Mouse (Mus musculus): ENCODE measurements around the gene Stard10. TPM values are rescaled to one million over a fixed set of nuclear protein-coding genes. Genes with fewer than 3 reads are reported as not detected.
A peak's percentile ranks its signal among the peaks of the same experiment; 100 is the strongest.

Gene Stard10
- polyA plus RNA-seq, 1 experiment from 2014 or later, result 6.8 TPM

DNA sequence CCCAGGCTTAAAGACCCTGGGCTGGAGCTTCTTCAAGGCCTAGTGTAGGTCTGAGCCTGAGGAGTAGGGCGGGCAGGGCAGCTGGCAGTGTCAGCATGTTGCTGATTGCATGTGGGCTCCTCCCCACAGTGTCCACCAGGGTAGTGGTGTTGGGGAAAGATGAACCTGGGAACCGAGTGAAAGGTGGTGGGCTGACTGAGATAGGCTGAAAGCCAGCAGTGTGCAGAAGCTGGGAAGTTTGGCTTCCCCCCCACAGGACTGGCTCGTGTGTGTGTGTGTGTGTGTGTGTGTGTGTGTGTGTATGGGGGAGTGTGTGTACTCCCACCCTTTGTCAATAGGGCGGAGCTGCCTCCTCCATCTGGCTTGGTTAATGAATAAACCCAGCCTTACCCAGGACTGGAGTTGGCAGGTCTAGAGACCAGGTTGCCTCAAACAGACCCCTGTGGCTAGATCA is 6.3 kb downstream of the Stard10 start:
- no peak overlapping the region for H3K27ac ChIP-seq
- no peaks in the 10 kb centered on the region for H3K9me3 ChIP-seq
- peaks cover 19% of the 10 kb centered on the region for H3K4me1 ChIP-seq (replicated peaks)
- peaks cover 34% of the 10 kb centered on the region for H3K27me3 ChIP-seq
- H3K36me3 ChIP-seq, result no peaks in the 10 kb centered on the region
- no peak for ATAC-seq
- WGBS, result 78% methylated on average over 4 of the region's 4 CpGs
- H3K9ac ChIP-seq (replicated peaks), result no peak overlapping the region
- H3K4me3 ChIP-seq (replicated peaks), result no peak overlapping the region
- H3K4me2 ChIP-seq (replicated peaks), result no peak overlapping the region

DNA sequence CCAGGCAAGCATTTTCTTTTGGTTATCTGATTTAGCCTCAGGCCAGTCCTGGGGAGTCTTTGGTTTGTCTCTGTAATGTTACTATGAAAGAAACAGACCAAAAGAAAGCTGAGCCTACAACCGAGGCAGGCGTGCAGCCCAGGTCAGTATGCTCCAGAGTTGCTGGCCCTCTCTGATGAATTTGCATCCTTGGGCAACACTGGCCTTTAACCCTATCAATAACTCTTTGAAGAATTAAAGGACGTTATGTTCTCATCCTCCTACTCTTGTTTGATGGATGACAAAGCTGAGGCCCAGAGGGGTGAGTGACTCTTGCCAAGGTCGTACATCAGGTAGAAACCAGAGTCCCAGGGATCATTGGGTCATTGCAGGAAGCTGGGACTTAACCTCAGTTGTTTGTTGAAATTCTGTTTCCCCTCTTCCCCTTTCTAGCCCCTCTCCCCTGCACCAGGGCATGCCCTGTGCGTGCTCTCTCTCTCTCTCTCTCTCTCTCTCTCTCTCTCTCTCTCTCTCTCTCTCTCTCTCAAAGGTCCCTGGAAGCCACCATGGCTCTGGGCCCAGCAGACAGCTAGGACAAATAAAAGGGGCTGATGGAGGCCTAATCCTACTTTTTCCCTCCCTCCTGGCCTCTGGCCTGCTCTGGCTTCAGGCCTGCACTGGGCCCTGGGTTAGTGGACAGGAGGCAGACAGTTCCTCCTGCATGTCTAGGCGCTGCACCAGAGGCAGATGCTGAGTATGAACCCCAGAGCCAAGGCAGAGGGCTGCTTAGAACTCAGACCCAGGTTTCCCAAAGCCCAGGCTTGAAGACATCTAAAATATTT is 7.5 kb downstream of the Stard10 start:
- no peaks in the 10 kb centered on the region for H3K36me3 ChIP-seq
- no peak overlapping the region for H3K4me2 ChIP-seq (replicated peaks)
- no peak overlapping the region for H3K4me3 ChIP-seq (replicated peaks)
- no peaks in the 10 kb centered on the region for H3K9me3 ChIP-seq
- no peak for ATAC-seq
- H3K4me1 ChIP-seq (replicated peaks), result peaks cover 29% of the 10 kb centered on the region
- H3K9ac ChIP-seq (replicated peaks), result no peak overlapping the region
- peaks cover 28% of the 10 kb centered on the region for H3K27me3 ChIP-seq
- 75% methylated on average over 6 of the region's 6 CpGs for WGBS
- no peak overlapping the region for H3K27ac ChIP-seq

DNA sequence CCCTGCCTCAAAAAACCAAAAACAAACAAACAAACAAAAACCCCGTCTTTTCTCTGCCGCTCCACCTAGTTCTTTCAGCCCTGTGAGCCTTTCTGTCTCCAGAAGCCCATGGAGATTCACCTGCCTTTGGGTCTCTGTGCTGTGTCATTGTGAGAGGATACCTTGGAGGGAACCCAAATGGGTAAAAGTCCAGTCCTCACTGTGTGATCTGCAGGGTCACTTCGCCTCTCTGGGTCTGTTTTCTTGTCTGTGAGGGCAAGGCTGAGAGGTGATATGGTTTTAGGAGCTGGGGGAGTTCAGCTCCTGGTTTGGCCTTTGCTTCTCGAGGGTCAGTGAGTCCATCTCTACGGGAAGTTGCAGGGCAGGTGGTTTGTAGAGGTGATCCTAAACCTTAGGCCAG is 9.1 kb downstream of the Stard10 start:
- Histone ChIP-seq H3K9ac (replicated peaks) (no peak overlapping the region), H3K4me2 (replicated peaks) (no peak overlapping the region), H3K4me1 (replicated peaks) (peaks cover 26% of the 10 kb centered on the region), H3K27ac (no peak overlapping the region), H3K4me3 (replicated peaks) (no peak overlapping the region), H3K9me3 (no peaks in the 10 kb centered on the region), H3K27me3 (peaks cover 17% of the 10 kb centered on the region), H3K36me3 (no peaks in the 10 kb centered on the region)
- 84% methylated on average over 5 of the region's 5 CpGs for WGBS
- ATAC-seq, result no peak

DNA sequence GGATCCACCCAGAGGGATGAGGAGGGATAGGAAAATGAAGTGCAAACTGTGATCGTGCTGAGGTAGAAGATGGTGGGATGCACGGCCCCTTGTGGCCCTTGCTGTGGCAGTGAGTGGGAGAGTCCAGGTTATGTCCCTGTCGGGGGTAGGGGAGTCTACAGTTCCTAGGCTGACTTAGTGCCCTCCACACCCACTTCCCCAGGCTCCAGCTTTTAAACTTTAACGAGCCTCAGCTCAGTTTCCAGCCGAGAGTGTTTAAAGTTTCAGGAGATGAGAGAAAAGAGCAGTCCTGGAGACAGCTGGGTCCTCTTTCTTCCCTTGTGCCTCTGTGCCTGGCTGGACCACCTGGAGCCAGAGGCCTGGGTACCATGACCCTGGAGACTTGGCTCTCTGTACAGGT is 10.4 kb downstream of the Stard10 start:
- Histone ChIP-seq H3K9ac (replicated peaks) (no peak overlapping the region), H3K4me3 (replicated peaks) (no peak overlapping the region), H3K27me3 (peaks cover 11% of the 10 kb centered on the region), H3K9me3 (no peaks in the 10 kb centered on the region), H3K4me1 (replicated peaks) (peaks cover 19% of the 10 kb centered on the region), H3K4me2 (replicated peaks) (no peak overlapping the region), H3K27ac (no peak overlapping the region), H3K36me3 (no peaks in the 10 kb centered on the region)
- 70% methylated on average over 5 of the region's 5 CpGs for WGBS
- no peak for ATAC-seq

DNA sequence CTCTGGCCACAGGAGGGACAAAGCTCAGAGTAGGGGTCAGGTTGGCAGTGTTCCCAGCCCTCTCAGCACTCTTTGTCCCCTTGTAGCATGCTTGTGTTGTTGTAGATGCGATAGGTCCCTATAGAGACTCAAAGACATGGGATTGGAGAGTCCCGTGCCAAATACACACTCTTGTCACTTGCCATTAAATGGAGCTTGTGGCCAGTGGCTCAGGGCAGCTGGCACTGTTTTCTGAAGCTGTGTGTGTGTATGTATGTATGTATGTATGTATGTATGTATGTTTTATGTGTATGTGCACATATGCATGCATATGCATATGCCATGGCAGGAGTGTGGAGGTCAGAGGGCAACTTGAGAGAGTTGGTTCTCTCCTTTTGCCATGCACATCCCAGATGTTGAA is 10.9 kb downstream of the Stard10 start:
- Histone ChIP-seq H3K4me3 (replicated peaks) (no peak overlapping the region), H3K9me3 (no peaks in the 10 kb centered on the region), H3K9ac (replicated peaks) (no peak overlapping the region), H3K27ac (no peak overlapping the region), H3K36me3 (no peaks in the 10 kb centered on the region), H3K4me1 (replicated peaks) (peaks cover 18% of the 10 kb centered on the region), H3K4me2 (replicated peaks) (no peak overlapping the region), H3K27me3 (0 out of 2 replicates have a peak, but pooled peaks cover 6% of the 10 kb centered on the region)
- ATAC-seq, result no peak
- WGBS, result 85% methylated on average over 2 of the region's 2 CpGs

DNA sequence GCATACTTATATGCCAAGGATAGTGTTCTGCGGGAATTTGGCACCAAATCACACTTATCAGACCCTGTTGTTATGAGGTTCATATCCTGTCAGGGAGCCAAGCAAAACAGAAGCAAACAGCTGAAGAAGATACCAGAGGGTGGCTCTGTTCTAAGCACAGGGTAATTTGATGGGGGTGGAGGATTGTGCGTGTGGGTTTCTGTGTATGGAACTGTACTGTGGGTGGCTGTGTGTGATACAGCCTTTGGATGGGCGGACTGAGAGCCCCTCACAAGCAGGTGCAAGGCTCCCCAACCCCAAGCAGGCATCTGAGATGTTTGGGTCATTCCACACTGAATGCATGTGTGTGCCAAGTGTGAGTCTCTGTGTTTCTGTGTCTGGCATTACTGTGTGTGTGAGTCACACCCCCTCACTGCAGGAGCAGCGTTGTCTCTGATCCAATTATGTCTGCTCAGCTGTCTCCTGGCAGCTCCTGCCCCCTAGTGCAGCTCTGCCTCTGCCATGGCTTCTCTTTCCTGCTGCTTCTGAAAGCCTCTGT is 11.8 kb downstream of the Stard10 start:
- 62% methylated on average over 4 of the region's 4 CpGs for WGBS
- peak; percentile 51; the same call in 1 of the 2 replicates for ATAC-seq
- peaks cover 18% of the 10 kb centered on the region for H3K4me1 ChIP-seq (replicated peaks)
- H3K4me2 ChIP-seq (replicated peaks), result no peak overlapping the region
- no peaks in the 10 kb centered on the region for H3K36me3 ChIP-seq
- peak overlapping the region; percentile 25; the same call in 1 of the 2 replicates for H3K27ac ChIP-seq
- H3K4me3 ChIP-seq (replicated peaks), result no peak overlapping the region
- no peaks in the 10 kb centered on the region for H3K9me3 ChIP-seq
- H3K27me3 ChIP-seq, result no peaks in the 10 kb centered on the region
- peak overlapping the region; percentile 28; the same call in 1 of the 2 replicates for H3K9ac ChIP-seq (replicated peaks)

DNA sequence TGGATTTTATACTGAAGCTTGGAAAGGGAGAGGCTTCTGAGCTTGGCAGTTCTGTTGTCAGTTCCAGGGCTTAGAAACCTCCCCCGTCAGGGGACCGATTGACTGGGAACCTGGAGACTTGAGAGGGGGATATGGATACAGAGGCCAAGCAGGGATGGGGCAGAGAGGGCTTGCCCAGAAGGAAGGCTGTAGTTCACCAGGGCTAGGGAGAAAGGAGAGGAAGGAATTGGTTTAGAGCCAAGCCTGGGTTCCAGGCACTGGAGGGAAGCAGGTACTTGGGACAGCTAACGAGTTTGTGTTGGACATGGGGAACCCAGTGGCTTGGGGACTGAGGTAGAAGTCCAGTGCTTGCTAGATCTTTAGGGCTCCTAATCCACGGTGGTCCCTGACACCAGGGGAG is 12.7 kb downstream of the Stard10 start:
- peak overlapping the region; percentile 28; the same call in 1 of the 2 replicates for H3K9ac ChIP-seq (replicated peaks)
- H3K27ac ChIP-seq, result no peak overlapping the region
- no peak overlapping the region for H3K4me2 ChIP-seq (replicated peaks)
- H3K4me1 ChIP-seq (replicated peaks), result peaks cover 18% of the 10 kb centered on the region
- no peaks in the 10 kb centered on the region for H3K27me3 ChIP-seq
- no peaks in the 10 kb centered on the region for H3K36me3 ChIP-seq
- no peak for ATAC-seq
- no peaks in the 10 kb centered on the region for H3K9me3 ChIP-seq
- 70% methylated on average over 4 of the region's 4 CpGs for WGBS
- no peak overlapping the region for H3K4me3 ChIP-seq (replicated peaks)

DNA sequence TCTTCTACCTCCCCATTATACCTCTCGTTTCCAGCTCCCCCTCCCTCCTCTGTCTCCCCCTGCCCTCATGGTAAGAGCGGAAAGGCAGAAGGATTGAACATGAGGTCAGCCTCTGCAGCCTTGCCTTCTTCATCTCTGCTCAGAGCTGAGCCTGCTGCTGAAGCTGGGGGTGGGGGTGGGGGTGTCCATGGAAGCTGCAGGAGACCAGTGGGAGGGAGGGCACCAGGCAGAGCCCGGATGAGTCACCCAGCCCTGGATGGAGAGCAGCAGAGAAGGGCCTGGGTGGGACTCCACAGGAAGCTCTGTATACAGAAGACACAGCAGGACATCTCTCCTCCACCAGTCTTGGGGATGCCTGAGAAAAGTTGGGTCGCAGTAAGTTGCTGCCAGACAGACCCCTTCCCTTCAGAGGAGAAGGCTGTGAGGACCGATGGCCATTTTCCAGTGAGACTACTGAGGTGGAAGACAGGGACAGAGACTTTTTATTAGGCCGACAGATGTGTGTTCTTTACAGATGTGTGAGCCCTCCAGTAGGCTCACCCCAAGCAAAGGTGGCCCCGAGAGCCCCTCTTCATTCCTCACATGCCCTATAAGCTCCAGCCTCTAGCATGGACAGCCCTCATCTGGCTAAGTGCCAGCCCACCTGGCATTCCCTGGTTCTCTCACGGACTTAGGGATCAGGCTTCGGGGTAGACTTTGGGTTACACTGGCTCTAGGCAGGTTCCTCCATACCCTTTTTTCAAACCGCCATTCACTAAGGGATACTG is 13.4 kb downstream of the Stard10 start:
- Histone ChIP-seq H3K9ac (replicated peaks) (no peak overlapping the region), H3K4me2 (replicated peaks) (no peak overlapping the region), H3K36me3 (no peaks in the 10 kb centered on the region), H3K27me3 (no peaks in the 10 kb centered on the region), H3K9me3 (no peaks in the 10 kb centered on the region), H3K4me1 (replicated peaks) (peaks cover 18% of the 10 kb centered on the region), H3K4me3 (replicated peaks) (no peak overlapping the region), H3K27ac (no peak overlapping the region)
- peak; percentile 40; the same call in 1 of the 2 replicates for ATAC-seq
- WGBS, result 81% methylated on average over 10 of the region's 10 CpGs

DNA sequence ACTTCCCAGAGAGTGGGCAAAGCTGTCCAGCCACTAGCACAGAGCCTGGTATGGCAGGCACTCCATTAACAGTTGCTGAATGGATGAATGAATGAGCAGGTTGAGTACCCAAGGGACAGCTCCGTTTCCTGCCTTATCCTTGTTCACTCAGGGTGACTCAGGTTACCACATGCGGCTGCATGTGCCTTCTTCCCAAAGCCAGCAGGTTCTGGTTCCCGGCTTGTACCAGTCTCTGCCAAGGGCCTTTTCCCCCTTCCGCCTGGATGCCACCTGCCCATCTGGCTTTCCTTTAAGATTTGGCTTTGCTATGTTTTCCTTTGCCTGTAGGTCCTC is 13.9 kb downstream of the Stard10 start:
- ATAC-seq, result no peak
- Histone ChIP-seq H3K4me1 (replicated peaks) (peaks cover 18% of the 10 kb centered on the region), H3K9me3 (no peaks in the 10 kb centered on the region), H3K9ac (replicated peaks) (no peak overlapping the region), H3K27ac (no peak overlapping the region), H3K4me3 (replicated peaks) (no peak overlapping the region), H3K36me3 (no peaks in the 10 kb centered on the region), H3K27me3 (no peaks in the 10 kb centered on the region), H3K4me2 (replicated peaks) (no peak overlapping the region)
- 86% methylated on average over 4 of the region's 4 CpGs for WGBS

DNA sequence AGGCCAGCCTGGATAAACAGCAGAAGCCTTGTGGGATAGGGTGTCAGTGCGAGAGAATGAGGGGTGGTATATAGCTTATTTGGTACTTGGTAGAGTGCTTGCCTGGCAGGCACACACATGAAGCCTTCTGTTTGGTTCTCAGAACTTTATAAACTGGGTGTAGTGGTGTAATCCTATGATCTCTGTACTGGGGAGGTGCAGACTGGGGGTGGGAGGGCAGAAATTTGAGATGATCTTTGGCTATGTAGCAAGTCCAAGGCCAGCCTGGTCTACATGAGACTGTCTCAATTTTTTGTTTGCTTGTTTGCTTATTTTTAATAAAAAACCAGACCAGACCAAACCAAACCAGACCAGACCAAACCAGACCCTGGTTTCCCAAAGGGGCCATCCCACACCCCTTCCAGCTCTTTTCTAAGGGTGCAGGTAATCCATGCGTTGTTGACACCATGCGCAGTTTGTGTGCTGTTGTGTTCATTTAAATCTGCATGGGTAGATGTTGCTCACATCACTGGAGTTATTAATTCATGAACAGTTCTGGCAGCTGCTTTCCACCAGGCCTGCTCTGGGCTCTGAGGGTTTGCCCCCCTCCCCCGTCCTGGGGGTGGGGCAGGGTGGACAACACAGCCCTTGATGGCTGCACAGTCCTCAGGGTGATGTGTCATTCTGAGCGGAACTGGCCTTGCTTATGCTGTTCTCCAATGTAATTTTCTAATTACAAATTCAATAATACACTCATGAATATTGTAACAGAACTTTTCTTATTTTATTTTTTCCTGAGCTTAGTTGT is 15.4 kb downstream of the Stard10 start:
- Histone ChIP-seq H3K4me1 (replicated peaks) (peaks cover 18% of the 10 kb centered on the region), H3K9ac (replicated peaks) (no peak overlapping the region), H3K4me2 (replicated peaks) (no peak overlapping the region), H3K4me3 (replicated peaks) (no peak overlapping the region), H3K9me3 (no peaks in the 10 kb centered on the region), H3K36me3 (no peaks in the 10 kb centered on the region), H3K27ac (no peak overlapping the region), H3K27me3 (no peaks in the 10 kb centered on the region)
- 0 out of 2 replicates have a peak, but pooled peaks have one; percentile 30 for ATAC-seq
- 85% methylated on average over 5 of the region's 5 CpGs for WGBS

DNA sequence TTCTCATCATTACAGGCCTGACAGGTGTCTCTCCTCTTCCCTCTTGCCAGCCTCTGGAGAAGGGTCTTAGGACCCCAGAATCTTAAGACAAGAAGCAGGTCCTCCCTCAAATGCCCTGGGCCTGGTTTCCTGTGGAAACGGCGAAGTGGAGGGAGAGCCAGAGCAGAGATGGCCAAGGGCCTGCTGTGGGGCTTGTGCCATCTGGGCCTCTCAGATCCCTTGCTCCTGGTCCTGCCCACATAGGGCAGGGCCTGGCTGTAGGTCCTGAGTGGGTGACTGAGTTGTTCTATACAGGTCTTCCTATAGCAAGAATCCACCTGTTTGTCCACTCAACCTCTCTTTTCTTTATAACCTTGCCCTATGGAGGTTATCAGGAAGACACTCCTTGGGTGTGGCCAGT is 18.3 kb downstream of the Stard10 start:
- Histone ChIP-seq H3K36me3 (no peaks in the 10 kb centered on the region), H3K27me3 (no peaks in the 10 kb centered on the region), H3K4me1 (replicated peaks) (peaks cover 3% of the 10 kb centered on the region), H3K27ac (no peak overlapping the region), H3K4me2 (replicated peaks) (no peak overlapping the region), H3K9me3 (no peaks in the 10 kb centered on the region), H3K9ac (replicated peaks) (no peak overlapping the region), H3K4me3 (replicated peaks) (no peak overlapping the region)
- WGBS, result 87% methylated on average over 2 of the region's 2 CpGs
- ATAC-seq, result no peak
